Mouse (Mus musculus): Measurements from ENCODE around the gene Skil. TPM values are rescaled to one million over a fixed set of nuclear protein-coding genes. Genes with fewer than 3 reads are reported as not detected.

Skil gene
- polyA plus RNA-seq, 1 experiment from 2014 or later, result 24.2 TPM

DNA sequence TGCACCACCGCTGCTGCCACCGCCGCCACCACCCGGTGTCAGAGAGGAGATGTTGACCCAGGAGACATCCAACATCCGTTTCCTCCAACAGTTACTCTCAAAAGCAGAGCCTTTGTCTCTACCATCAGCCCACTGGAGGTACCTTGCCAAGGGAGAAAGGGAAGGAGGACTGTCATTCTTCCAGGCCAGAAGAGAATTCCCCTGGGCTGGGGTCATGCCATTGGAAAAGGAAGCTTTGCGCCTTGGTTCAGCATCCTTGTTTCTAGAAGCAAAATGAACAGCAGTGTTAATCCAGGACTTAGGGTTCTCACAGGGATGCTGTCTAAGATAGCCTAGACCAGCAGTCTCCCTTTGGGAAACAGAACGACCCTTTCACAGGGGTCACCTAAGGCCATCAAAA lies 32.5 kb upstream of the Skil start:
- no peaks in the 10 kb centered on the region for H3K27me3 ChIP-seq (ENCODE audit: poor library complexity, severe bottlenecking)
- peaks cover 9% of the 10 kb centered on the region for H3K4me1 ChIP-seq
- H3K27ac ChIP-seq, result no peak overlapping the region
- DNase-seq (ENCODE audit: extremely low spot score, low spot score), result no peak
- no peaks in the 10 kb centered on the region for H3K36me3 ChIP-seq (replicated peaks)
- no peaks in the 10 kb centered on the region for H3K9me3 ChIP-seq
- no peak overlapping the region for H3K4me3 ChIP-seq
- WGBS, result 94% methylated on average over 7 of the region's 7 CpGs

DNA sequence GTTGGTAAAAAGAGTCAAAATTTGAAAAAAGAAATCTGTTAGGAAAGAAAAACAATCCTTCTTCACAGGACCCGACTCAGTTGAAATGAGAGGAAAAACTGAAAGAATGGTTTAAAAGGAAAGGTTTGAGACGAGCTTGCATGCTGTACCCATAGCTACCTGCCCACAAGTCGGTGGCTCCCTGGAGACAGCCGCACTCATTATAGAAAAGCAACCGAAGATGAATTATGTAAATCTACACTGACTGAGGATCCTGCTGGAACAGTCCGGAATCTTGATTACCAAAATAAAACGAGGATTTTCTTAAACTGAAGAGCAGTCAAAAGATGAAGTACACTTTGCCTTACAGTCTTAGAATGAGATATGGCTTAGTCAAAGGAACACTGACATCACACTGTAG lies 26.4 kb upstream of the Skil start:
- H3K27ac ChIP-seq, result no peak overlapping the region
- H3K4me3 ChIP-seq, result no peak overlapping the region
- H3K4me1 ChIP-seq, result no peaks in the 10 kb centered on the region
- H3K9me3 ChIP-seq, result 0 out of 2 replicates have a peak, but pooled peaks cover 2% of the 10 kb centered on the region
- H3K36me3 ChIP-seq (replicated peaks), result no peaks in the 10 kb centered on the region
- WGBS, result 89% methylated on average over 7 of the region's 7 CpGs
- no peak for DNase-seq (ENCODE audit: extremely low spot score, low spot score)
- no peaks in the 10 kb centered on the region for H3K27me3 ChIP-seq (ENCODE audit: poor library complexity, severe bottlenecking)

DNA sequence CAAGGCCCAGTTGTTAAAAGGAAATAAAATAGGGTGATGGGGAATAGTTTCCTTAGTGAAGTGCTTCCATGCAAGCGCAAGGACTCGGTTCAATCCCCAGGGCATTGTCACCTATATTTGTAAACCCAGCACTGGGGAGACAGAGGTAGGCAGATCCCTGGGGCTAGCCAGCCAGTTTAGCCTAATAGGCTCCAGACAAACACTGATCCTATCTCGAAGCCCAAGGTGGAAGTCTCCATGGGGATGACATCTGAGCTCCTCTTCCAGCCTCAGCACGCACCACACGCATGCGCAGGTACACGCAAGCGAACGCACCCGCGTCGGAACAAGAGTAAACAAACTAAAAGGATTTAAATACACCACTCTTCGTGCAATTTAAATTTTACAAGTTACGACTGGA lies 23.1 kb upstream of the Skil start:
- H3K9me3 ChIP-seq, result 0 out of 2 replicates have a peak, but pooled peaks cover 2% of the 10 kb centered on the region
- H3K27me3 ChIP-seq (ENCODE audit: poor library complexity, severe bottlenecking), result no peaks in the 10 kb centered on the region
- no peaks in the 10 kb centered on the region for H3K36me3 ChIP-seq (replicated peaks)
- H3K4me1 ChIP-seq, result no peaks in the 10 kb centered on the region
- WGBS, result 92% methylated on average over 14 of the region's 14 CpGs
- H3K27ac ChIP-seq, result no peak overlapping the region
- no peak overlapping the region for H3K4me3 ChIP-seq
- no peak for DNase-seq (ENCODE audit: extremely low spot score, low spot score)

DNA sequence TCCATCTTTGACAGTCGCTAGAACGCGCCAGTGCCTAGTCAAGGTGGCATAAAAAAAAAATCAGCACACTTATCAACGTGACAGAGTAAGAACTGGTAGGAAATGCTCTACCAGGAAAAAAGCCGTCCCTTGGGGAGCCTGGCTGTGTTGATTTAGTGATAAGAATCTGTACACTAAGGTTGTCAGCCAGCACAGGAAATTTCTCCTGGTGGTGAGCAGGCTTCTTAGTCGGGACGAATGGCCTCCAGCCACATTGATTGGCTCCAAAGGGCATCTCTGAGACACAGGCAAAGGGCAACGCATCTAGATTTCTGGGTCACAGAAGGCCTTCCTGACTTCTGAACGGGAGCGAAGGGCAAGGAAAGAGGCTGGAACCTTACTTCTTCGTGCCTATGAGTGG lies 19.1 kb upstream of the Skil start:
- no peaks in the 10 kb centered on the region for H3K27me3 ChIP-seq (ENCODE audit: poor library complexity, severe bottlenecking)
- H3K9me3 ChIP-seq, result no peaks in the 10 kb centered on the region
- H3K4me3 ChIP-seq, result no peak overlapping the region
- 80% methylated on average over 11 of the region's 11 CpGs for WGBS
- H3K27ac ChIP-seq, result no peak overlapping the region
- no peaks in the 10 kb centered on the region for H3K36me3 ChIP-seq (replicated peaks)
- H3K4me1 ChIP-seq, result no peaks in the 10 kb centered on the region
- no peak for DNase-seq (ENCODE audit: extremely low spot score, low spot score)

DNA sequence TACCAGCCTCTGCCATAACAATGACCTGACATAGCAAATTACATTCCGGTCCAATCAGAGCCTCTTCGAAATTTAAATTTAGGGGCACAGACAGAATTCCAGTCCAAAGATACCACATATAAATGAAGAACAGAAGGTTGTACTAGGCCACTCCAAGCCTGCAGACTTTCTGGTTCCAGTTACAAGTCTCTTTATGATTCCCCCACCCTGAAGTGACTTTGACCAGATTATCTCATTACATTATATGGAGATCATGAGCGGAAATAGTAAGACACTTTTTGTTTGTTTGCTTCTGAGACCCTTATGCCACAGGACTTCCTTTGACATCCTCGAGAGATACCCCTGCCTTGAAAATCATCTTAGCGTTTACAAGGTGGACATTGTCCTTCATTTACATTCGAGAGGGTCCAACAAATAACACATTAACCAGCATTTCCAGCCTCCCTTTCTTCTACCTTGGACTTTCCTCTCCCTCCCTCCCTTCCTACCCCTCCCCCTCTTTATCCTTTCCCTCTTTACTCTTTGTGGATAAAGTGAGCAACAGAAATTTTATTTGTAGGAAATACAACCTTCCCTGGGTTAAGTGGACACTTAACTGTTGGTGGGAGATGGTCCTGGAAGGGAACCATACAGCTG lies 17.7 kb upstream of the Skil start:
- Histone ChIP-seq H3K9me3 (no peaks in the 10 kb centered on the region), H3K4me3 (no peak overlapping the region), H3K27me3 (ENCODE audit: poor library complexity, severe bottlenecking) (no peaks in the 10 kb centered on the region), H3K4me1 (no peaks in the 10 kb centered on the region), H3K27ac (no peak overlapping the region), H3K36me3 (replicated peaks) (no peaks in the 10 kb centered on the region)
- no peak for DNase-seq (ENCODE audit: extremely low spot score, low spot score)
- 91% methylated on average over 6 of the region's 6 CpGs for WGBS

DNA sequence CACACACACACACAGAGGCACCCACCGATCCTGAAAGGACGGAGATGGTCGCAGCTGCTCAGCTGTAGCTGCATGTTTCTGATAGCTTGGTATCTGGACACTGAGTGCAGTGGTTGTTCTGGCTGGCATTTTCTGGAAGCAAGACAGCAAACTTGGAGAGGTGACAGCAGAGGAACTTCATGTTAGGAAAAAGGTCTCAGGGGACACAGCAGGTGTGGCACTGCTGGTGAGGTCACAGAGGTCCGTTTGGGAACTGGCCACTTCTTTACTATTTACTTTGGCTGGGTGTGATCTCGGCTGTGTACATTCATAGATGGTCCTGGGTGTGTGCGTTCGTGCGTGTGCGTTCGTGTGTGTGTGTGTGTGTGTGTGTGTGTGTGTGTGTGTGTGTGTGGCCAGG lies 15.4 kb upstream of the Skil start:
- H3K4me1 ChIP-seq, result peaks cover 5% of the 10 kb centered on the region; the same call in 1 of the 2 replicates
- no peak overlapping the region for H3K27ac ChIP-seq
- H3K4me3 ChIP-seq, result no peak overlapping the region
- no peak for DNase-seq (ENCODE audit: extremely low spot score, low spot score)
- H3K27me3 ChIP-seq (ENCODE audit: poor library complexity, severe bottlenecking), result no peaks in the 10 kb centered on the region
- 87% methylated on average over 10 of the region's 10 CpGs for WGBS
- no peaks in the 10 kb centered on the region for H3K9me3 ChIP-seq
- H3K36me3 ChIP-seq (replicated peaks), result no peaks in the 10 kb centered on the region

DNA sequence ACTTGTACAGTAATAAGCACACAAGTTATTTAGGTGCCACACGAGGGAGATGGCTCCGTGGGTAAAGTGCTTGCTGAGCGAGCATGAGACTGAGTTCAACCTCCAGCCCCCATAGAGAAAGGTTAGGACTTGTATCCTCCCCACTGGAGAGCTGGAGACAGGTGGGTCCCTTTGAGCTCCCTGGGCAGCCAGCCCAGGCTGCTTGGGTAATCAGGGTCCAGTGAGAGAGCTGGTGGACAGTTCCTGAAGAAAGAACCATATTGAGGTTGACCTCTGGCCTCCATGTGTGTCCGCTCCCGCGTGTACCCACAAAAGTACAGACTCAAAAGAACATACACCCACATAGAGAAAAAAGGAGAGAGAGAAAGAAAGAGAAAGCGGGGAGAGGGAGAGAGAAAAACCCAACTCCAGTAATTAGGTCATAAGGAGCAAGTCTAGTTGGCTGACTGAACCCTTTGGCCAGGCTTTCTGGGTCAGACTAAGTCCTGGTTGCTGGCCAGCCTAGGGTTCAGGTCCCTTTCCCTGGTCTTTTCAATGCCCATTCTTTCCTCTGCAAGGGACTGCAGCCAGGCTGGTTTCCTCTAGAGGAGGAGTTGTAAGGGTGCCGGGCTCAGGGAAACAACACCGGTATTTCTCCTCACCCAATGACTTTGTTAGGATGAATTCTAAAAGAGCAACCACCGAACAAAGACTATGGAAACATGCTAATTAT lies 13.9 kb upstream of the Skil start:
- Histone ChIP-seq H3K4me1 (peaks cover 5% of the 10 kb centered on the region; the same call in 1 of the 2 replicates), H3K4me3 (no peak overlapping the region), H3K36me3 (replicated peaks) (no peaks in the 10 kb centered on the region), H3K9me3 (no peaks in the 10 kb centered on the region), H3K27me3 (ENCODE audit: poor library complexity, severe bottlenecking) (no peaks in the 10 kb centered on the region), H3K27ac (no peak overlapping the region)
- no peak for DNase-seq (ENCODE audit: extremely low spot score, low spot score)
- 88% methylated on average over 10 of the region's 10 CpGs for WGBS

DNA sequence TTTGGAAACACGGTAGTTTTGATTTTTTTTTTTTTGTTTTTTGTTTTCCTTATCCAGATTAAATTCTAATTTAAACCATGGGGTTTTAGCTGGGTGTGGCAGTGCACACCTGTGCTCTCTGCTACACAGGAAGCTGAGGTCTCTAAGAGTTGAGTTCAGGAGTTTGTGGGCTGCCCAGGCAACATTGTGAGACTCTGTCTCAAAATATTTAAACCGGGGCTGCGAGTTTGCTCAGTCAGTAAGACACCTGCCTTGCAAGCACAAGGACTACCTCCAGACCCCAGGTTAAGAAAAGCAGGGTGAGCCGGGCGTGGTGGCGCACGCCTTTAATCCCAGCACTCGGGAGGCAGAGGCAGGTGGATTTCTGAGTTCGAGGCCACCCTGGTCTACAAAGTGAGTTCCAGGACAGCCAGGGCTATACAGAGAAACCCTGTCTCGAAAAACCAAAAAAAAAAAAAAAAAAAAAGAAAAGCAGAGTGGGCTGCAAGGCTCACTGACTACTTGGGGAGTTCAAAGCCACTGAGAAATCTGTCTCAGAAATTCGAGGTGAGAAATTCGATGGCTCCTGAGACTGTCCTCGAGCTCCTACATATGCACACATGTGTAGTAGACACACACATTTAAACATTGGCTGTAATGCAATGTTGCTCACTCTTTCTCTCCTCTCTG lies 11.9 kb upstream of the Skil start:
- 93% methylated on average over 12 of the region's 13 CpGs for WGBS
- Histone ChIP-seq H3K27ac (no peak overlapping the region), H3K4me1 (peaks cover 10% of the 10 kb centered on the region; the same call in 1 of the 2 replicates), H3K36me3 (replicated peaks) (no peaks in the 10 kb centered on the region), H3K27me3 (ENCODE audit: poor library complexity, severe bottlenecking) (no peaks in the 10 kb centered on the region), H3K9me3 (no peaks in the 10 kb centered on the region), H3K4me3 (no peak overlapping the region)
- DNase-seq (ENCODE audit: extremely low spot score, low spot score), result no peak

DNA sequence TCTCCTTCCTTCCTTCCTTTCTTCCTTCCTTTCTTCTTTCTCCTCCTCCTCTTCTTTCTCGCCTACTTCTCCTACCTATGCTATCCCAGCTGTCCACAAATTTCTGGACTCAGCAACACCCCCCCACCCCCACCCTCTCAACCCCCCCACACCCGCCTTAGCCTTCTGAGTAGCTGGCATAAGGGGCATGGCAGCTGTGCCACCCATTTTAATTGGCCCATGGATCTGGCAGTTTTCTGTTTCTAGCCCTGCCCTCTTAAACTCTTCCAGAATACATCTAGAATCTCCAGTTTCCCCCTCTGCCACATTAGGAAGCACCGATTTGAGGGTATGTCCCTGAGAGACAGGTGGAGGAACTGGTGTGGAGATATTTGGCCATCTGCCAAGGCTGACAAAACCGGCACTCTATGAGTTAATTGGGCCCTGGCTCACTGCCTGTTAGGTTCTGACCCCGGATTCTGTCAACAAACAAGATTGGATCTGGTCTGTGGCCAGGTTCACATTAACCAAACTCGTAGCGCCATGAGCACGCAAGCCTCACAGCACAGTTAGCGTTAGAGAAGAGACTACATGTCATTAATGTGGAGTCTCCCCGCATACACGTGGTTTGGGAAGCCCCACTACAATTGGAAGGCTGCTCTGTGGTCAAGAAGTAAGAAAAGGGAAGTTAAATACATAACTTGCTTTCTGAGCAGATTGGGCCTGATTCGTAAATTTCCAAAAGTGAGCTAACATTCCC lies 11.2 kb upstream of the Skil start:
- 78% methylated on average over 12 of the region's 12 CpGs for WGBS
- Histone ChIP-seq H3K4me1 (peaks cover 12% of the 10 kb centered on the region), H3K9me3 (no peaks in the 10 kb centered on the region), H3K36me3 (replicated peaks) (no peaks in the 10 kb centered on the region), H3K27ac (no peak overlapping the region), H3K27me3 (ENCODE audit: poor library complexity, severe bottlenecking) (no peaks in the 10 kb centered on the region), H3K4me3 (no peak overlapping the region)
- no peak for DNase-seq (ENCODE audit: extremely low spot score, low spot score)

DNA sequence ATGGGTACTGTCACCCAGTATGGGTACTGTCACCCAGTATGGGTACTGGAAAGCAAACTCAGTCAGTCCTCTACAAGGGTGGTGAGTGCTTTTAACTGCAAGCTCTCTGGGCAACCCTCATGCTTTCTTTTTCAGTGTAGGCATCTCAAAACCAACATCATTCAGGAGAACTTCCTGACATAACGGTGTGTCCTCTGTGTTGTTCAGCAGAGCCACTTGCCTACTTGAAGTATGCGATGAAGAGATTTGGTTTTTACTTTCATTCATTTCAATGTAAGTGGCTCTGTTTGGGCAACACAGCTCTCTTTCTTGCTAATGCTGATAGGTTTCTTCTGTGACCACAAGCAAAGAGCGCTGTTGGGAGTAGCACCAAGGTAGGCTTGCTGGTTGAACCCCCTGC lies 9.9 kb upstream of the Skil start:
- Histone ChIP-seq H3K9me3 (no peaks in the 10 kb centered on the region), H3K27me3 (ENCODE audit: poor library complexity, severe bottlenecking) (no peaks in the 10 kb centered on the region), H3K36me3 (replicated peaks) (no peaks in the 10 kb centered on the region), H3K27ac (no peak overlapping the region), H3K4me1 (peaks cover 19% of the 10 kb centered on the region), H3K4me3 (no peak overlapping the region)
- WGBS, result 91% methylated on average over 3 of the region's 3 CpGs
- DNase-seq (ENCODE audit: extremely low spot score, low spot score), result no peak

DNA sequence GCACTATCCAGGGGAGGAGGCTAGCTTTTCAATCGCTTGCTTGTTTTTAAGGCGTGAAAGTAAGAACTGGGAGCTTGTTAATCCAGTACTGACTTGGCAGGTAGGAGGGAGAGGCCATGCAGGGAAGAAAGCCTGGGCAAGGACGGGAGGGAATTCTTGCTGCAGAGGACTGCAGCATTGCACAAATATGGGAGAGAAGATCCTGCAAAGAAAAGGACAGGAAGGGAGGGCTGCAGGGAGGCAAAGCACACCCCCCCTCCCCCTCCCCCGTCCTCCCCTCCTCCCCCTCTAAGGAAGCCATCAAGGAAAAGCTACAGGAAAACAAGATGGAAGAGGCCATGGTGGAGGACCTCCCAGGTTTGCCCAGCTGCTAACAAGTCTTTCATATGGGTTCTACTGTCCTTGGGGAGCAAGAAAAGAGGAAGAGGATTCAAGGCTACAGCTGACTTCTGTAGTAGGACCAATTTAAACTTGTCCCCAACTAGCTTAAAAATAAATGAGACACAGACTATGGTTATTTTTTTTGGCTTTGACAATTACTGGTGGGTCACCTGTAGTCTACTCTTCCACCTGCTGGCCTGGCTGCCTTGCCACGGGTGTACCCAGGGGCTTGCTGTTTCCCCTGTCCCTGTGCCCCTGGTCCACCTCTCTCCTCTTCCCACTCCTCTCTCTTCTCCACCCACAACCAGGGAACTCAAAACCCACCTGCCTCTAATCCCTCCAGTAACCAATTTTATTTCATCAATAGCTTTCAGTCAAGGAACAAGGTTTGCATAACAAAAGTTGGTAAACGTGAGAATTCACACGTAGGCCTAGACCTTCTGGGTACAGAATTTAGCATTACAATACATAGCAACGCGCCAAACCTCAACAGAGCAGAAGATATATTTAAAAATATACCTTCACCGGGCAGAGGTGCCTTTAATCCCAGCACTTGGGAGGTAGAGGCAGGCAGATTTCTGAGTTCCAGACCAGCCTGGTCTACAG lies 5.8 kb upstream of the Skil start:
- H3K4me1 ChIP-seq, result peaks cover 28% of the 10 kb centered on the region
- DNase-seq (ENCODE audit: extremely low spot score, low spot score), result no peak
- no peaks in the 10 kb centered on the region for H3K36me3 ChIP-seq (replicated peaks)
- WGBS, result 37% methylated on average over 10 of the region's 10 CpGs
- no peaks in the 10 kb centered on the region for H3K9me3 ChIP-seq
- H3K4me3 ChIP-seq, result no peak overlapping the region
- peaks cover 22% of the 10 kb centered on the region for H3K27me3 ChIP-seq (ENCODE audit: poor library complexity, severe bottlenecking)
- H3K27ac ChIP-seq, result peak overlapping the region; percentile 51; the same call in 1 of the 2 replicates

DNA sequence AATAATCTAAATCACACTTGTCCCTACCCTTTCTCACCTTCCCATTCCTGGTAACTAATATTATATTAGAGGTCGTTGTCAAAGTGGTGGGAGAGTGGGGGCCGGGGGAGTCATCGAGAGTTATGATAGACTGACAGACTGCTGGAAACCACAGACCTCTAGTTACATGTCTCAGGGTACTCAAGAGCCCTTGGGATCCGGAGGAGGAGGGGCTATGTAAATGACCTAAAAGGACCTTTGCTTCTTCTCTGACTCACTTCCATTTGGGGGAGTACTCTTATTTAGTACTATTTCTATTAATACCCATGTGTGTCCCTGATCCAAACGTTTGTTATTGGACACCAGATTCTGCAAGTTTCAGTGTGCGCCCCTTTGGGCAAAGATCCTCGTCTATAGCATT lies 4.9 kb upstream of the Skil start:
- Histone ChIP-seq H3K4me3 (no peak overlapping the region), H3K9me3 (no peaks in the 10 kb centered on the region), H3K27ac (no peak overlapping the region), H3K36me3 (replicated peaks) (no peaks in the 10 kb centered on the region), H3K27me3 (ENCODE audit: poor library complexity, severe bottlenecking) (peaks cover 22% of the 10 kb centered on the region), H3K4me1 (peaks cover 28% of the 10 kb centered on the region)
- no peak for DNase-seq (ENCODE audit: extremely low spot score, low spot score)
- WGBS, result 74% methylated on average over 7 of the region's 7 CpGs

Measured in forebrain, embryonic 10.5 days (tissue).